Mouse (Mus musculus) lung, adult 2 months (tissue): ENCODE data around the gene Trim75.

Experiments used
- CTCF ChIP-seq: fragments of 200-500 bp; IDR thresholded peaks from 2 replicates; pipeline ENCODE4 v1.5.1; 2011; ENCODE audit warnings: mild to moderate bottlenecking, low read length, control low read depth; ENCODE audit not compliant: insufficient read depth
- POLR2A ChIP-seq: fragments of 200-500 bp; IDR thresholded peaks from 2 replicates; pipeline ENCODE4 v1.6.1; 2011; ENCODE audit warnings: low read depth, mild to moderate bottlenecking, control low read depth, low read length, borderline replicate concordance; ENCODE audit errors: extremely low read depth

DNA sequence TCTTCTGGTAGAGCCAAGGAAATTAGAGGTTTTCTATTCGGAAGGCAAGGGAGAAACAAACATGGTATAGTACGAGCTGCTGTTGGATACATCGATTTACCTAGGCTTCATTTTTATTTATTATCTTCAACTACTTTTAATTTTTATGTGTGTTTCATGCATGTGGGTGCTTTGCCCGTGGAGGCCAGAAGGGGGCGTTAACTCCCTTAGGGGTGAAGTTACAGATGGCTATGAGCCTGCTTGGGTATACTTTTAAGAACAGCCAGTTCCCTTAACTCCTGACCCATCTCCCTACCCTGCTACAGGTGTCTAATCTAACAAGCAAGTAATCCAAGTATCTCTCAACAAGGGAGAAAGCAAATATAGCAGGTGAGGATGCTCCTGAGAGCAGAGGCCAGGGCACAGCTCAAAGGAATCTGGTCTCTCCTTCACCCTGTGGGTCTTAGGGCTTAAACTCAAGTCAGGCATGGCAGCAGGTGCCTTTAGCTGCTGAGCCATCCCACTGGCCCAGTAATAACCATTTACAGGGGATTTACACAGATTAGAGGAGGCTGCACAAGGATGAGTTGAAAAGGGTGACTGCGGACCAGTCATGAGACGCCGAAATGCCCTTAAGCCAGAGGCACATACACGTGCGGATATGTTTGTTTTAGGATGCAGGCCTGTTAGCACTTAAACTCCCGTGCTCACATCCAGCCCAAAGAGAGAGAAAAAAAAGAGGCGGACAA lies 41.5 kb upstream of the Trim75 start:
- TF ChIP-seq CTCF, result no peak
- no peak for TF ChIP-seq POLR2A
